Mouse (Mus musculus): ENCODE results near the gene Trim31. TPM values are rescaled to one million over a fixed set of nuclear protein-coding genes. Genes with fewer than 3 reads are reported as not detected.

The Trim31 gene
- total and polyA plus RNA-seq, 2 experiments = not detected

DNA sequence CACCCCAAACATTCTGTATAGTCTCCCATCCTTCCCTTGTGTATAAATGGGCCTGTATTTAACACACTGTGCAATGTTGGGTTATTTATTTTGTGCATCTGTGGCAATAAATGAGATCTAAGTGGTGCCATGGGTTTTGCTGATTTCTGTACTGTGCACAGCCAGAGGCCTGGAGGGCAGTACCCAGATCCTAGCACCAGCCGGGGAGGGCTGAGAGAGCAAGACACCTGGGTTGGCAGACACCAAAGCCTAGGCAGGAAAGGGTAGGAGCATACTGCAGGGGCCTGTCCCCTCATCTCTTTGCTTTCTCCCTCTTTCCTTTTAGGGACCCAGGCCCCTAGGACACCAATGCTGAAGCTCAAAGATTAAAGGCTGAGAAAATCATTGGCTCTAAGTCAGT is 50.4 kb downstream of the Trim31 start:
- DNase-seq (ENCODE audit: extremely low read depth, low read depth, low spot score) = no peak
- Histone ChIP-seq H3K79me2 (ENCODE audit: control insufficient read depth, insufficient read depth, low read length) (no peaks in the 10 kb centered on the region; the same call in 1 of the 2 replicates), H3K4me3 (ENCODE audit: insufficient read depth, low read depth, low read length) (no peak overlapping the region), H3K36me3 (ENCODE audit: control insufficient read depth, insufficient read depth, low read length) (peaks cover 4% of the 10 kb centered on the region; the same call in 1 of the 2 replicates), H3K27me3 (ENCODE audit: control insufficient read depth, insufficient read depth, low read length) (no peaks in the 10 kb centered on the region), H3K9ac (ENCODE audit: low read depth, low read length) (no peak overlapping the region), H3K27ac (replicated peaks; ENCODE audit: insufficient read depth, low read depth, low read length) (no peak overlapping the region), H3K4me1 (ENCODE audit: control insufficient read depth, insufficient read depth, low read length) (peaks cover 5% of the 10 kb centered on the region)
- WGBS = 88% methylated on average over 1 of the region's 1 CpGs
- TF ChIP-seq CTCF (IDR thresholded peaks at IDR 0.05; ENCODE audit: low read depth, low read length) (no peak), POLR2A (IDR thresholded peaks at IDR 0.05; ENCODE audit: extremely low read depth, insufficient read depth, low read length) (no peak)

GRCm38 (mm10) chr17:36949265-36949664 is 51.3 kb downstream of the Trim31 start:
- Histone ChIP-seq H3K27me3 (ENCODE audit: control insufficient read depth, insufficient read depth, low read length) (no peaks in the 10 kb centered on the region), H3K79me2 (ENCODE audit: control insufficient read depth, insufficient read depth, low read length) (no peaks in the 10 kb centered on the region; the same call in 1 of the 2 replicates), H3K27ac (replicated peaks; ENCODE audit: insufficient read depth, low read depth, low read length) (no peak overlapping the region), H3K36me3 (ENCODE audit: control insufficient read depth, insufficient read depth, low read length) (peaks cover 5% of the 10 kb centered on the region; the same call in 1 of the 2 replicates), H3K4me3 (ENCODE audit: insufficient read depth, low read depth, low read length) (no peak overlapping the region), H3K9ac (ENCODE audit: low read depth, low read length) (no peak overlapping the region), H3K4me1 (ENCODE audit: control insufficient read depth, insufficient read depth, low read length) (no peaks in the 10 kb centered on the region)
- TF ChIP-seq POLR2A (IDR thresholded peaks at IDR 0.05; ENCODE audit: extremely low read depth, insufficient read depth, low read length) = no peak
- TF ChIP-seq CTCF (IDR thresholded peaks at IDR 0.05; ENCODE audit: low read depth, low read length) = no peak
- no peak for DNase-seq (ENCODE audit: extremely low read depth, low read depth, low spot score)
- 95% methylated on average over 8 of the region's 8 CpGs for WGBS

DNA sequence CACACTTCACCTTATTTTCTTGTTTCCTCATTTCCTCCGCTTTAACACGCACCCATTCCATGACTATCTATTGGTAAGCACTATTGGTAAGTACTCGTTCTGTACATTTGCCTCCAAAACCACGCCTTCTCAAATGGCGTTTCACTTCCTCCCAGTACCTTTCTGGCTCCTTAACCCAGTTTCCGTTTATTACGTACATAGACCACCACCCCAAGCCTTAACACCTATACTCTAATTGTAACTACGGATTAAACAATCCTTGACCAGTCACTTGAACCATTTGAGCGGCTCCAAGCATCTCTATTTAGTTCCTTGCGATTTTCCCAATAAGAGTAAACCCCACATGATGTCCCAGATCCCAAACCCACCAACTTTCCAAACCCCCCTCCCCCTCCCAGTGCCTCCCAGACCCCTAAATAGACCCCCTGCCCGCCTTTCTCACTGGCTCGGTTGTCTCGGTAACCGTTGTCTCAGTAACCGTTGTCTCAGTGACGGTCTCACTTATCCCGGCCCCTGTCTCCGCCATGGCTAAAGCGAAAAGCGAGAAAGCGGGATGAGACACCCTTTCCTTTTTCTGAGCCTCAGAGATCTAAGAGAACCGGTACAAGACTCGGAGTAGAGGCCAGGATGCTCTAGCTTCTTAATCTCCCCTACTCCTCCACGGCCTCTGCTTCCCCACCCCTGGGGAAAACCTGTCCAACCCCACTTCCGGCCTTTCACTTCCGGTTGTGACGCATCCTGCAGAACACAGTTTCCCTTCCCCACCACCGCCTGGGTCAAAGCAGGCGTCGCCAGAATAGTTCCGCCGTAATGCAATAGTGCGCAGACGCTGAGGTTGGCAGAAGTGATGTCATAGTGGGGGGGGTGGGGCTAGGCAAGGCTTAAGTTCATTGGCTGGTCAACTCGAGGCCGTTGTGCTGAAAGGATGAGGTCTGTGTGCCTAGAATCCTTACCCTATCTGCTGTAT is 53.3 kb downstream of the Trim31 start, which contains the start of gene Ppp1r11:
Gene Ppp1r11, minus strand, starts transcription at position 761 of the 967 bp plus-strand sequence.
- 2% methylated on average over 36 of the region's 36 CpGs for WGBS
- peak; percentile 45; the same call in 1 of the 2 replicates for TF ChIP-seq POLR2A (IDR thresholded peaks at IDR 0.05; ENCODE audit: extremely low read depth, insufficient read depth, low read length)
- TF ChIP-seq CTCF (IDR thresholded peaks at IDR 0.05; ENCODE audit: low read depth, low read length) = no peak
- Histone ChIP-seq H3K4me3 (ENCODE audit: insufficient read depth, low read depth, low read length) (peak within 1 kb of the TSS; percentile 68), H3K27me3 (ENCODE audit: control insufficient read depth, insufficient read depth, low read length) (no peaks in the 10 kb centered on the region), H3K36me3 (ENCODE audit: control insufficient read depth, insufficient read depth, low read length) (peaks cover 5% of the 10 kb centered on the region; the same call in 1 of the 2 replicates), H3K79me2 (ENCODE audit: control insufficient read depth, insufficient read depth, low read length) (no peaks in the 10 kb centered on the region; the same call in 1 of the 2 replicates), H3K4me1 (ENCODE audit: control insufficient read depth, insufficient read depth, low read length) (no peaks in the 10 kb centered on the region), H3K27ac (replicated peaks; ENCODE audit: insufficient read depth, low read depth, low read length) (peak within 1 kb of the TSS; percentile 51), H3K9ac (ENCODE audit: low read depth, low read length) (peak within 1 kb of the TSS; percentile 75)
- DNase-seq (ENCODE audit: extremely low read depth, low read depth, low spot score) = peak; percentile 94

DNA sequence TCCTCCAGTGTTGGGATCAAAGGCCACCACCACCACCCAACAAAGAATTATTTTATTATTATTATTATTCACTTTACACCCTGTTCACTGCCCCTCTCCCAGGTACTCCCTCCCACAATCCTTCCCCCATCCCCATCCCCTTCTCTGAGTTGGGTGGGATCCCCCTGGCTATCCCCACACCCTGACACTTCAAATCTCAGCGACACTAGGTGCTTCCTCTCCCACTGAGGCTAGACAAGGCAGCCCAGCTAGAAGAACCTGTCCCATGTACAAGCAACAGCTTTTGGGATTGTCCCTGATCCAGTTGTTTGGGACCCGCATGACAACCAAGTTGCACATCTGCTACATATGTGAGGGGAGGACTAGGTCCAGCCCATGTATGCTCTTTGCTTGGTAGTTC is 54.7 kb downstream of the Trim31 start:
- Histone ChIP-seq H3K36me3 (ENCODE audit: control insufficient read depth, insufficient read depth, low read length) (peaks cover 10% of the 10 kb centered on the region; the same call in 1 of the 2 replicates), H3K9ac (ENCODE audit: low read depth, low read length) (no peak overlapping the region), H3K79me2 (ENCODE audit: control insufficient read depth, insufficient read depth, low read length) (no peaks in the 10 kb centered on the region; the same call in 1 of the 2 replicates), H3K4me3 (ENCODE audit: insufficient read depth, low read depth, low read length) (no peak overlapping the region), H3K4me1 (ENCODE audit: control insufficient read depth, insufficient read depth, low read length) (peaks cover 3% of the 10 kb centered on the region), H3K27ac (replicated peaks; ENCODE audit: insufficient read depth, low read depth, low read length) (no peak overlapping the region), H3K27me3 (ENCODE audit: control insufficient read depth, insufficient read depth, low read length) (no peaks in the 10 kb centered on the region)
- DNase-seq (ENCODE audit: extremely low read depth, low read depth, low spot score) = no peak
- WGBS = 98% methylated on average over 2 of the region's 2 CpGs
- no peak for TF ChIP-seq POLR2A (IDR thresholded peaks at IDR 0.05; ENCODE audit: extremely low read depth, insufficient read depth, low read length)
- TF ChIP-seq CTCF (IDR thresholded peaks at IDR 0.05; ENCODE audit: low read depth, low read length) = no peak

DNA sequence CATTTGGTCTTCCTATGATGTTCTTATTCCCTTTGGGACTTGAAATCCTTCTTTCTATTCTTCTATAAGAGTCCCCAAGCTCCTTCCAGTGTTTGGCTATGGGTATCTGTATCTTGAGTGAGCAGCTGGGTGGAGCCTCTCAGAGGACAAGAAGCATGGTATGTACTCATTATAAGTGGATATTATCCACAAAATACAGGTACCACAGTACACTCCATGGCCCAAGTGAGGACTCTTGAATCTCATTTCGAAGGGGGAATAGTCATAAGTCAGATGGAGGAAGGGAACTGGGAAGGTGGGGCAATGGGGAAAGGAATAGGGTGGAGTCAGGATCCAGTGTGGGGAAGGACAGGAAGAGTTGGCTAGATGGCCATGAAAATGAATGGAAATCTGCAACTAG is 55.1 kb downstream of the Trim31 start:
- 89% methylated on average over 1 of the region's 1 CpGs for WGBS
- H3K36me3 ChIP-seq (ENCODE audit: control insufficient read depth, insufficient read depth, low read length) = peaks cover 10% of the 10 kb centered on the region; the same call in 1 of the 2 replicates
- H3K4me3 ChIP-seq (ENCODE audit: insufficient read depth, low read depth, low read length) = no peak overlapping the region
- no peak for TF ChIP-seq POLR2A (IDR thresholded peaks at IDR 0.05; ENCODE audit: extremely low read depth, insufficient read depth, low read length)
- TF ChIP-seq CTCF (IDR thresholded peaks at IDR 0.05; ENCODE audit: low read depth, low read length) = no peak
- H3K27ac ChIP-seq (replicated peaks; ENCODE audit: insufficient read depth, low read depth, low read length) = no peak overlapping the region
- no peaks in the 10 kb centered on the region for H3K27me3 ChIP-seq (ENCODE audit: control insufficient read depth, insufficient read depth, low read length)
- H3K79me2 ChIP-seq (ENCODE audit: control insufficient read depth, insufficient read depth, low read length) = no peaks in the 10 kb centered on the region; the same call in 1 of the 2 replicates
- no peak for DNase-seq (ENCODE audit: extremely low read depth, low read depth, low spot score)
- peaks cover 4% of the 10 kb centered on the region for H3K4me1 ChIP-seq (ENCODE audit: control insufficient read depth, insufficient read depth, low read length)
- H3K9ac ChIP-seq (ENCODE audit: low read depth, low read length) = no peak overlapping the region
